Mouse (Mus musculus): ENCODE results near the gene Mroh7. TPM values are rescaled to one million over a fixed set of nuclear protein-coding genes. Genes with fewer than 3 reads are reported as not detected.

Mroh7 gene
- not detected for total RNA-seq (2023)

DNA sequence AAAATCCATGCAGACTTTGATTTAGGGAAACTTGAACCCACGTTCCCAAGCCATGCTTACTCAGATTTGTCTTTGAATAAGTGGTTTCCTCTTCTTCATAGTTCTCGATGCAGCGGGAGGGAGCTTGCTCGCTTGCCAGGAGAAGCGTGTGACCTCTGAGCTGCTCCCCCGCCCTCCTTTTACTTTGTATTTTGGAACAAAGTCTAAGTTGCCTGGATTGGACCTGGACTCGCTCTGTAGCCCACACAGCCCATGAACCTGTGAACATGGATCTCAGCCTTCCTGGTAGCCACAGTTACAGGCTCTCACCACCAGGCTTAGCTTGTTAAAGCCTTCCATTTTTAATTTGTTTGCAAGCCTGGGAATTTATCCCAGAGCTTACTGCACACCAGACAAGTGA is at the start of gene Mroh7:
Gene Mroh7, minus strand, starts transcription at position 112 of the 400 bp plus-strand sequence.

DNA sequence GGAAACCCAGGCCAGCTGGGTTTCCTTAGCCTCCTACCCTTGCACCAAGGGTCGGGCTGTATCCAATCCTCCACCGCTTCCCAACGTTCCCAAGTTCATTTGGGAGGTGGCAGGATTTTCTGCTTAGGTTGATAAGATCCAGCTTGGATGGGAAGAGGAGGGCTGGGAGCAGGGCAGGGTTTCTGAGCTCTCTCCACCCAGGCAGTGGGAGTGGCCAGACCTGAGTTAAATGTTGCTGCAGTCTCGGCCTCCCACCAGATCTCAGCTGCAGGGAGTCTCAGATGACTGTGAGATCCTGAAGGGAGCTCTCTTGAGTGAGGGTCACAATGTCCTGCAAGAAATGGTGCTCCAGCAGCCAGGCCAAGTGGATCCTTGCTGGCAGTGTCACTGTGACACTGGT is 2.9 kb upstream of the Mroh7 start, which contains the start of gene Fam151a:
Gene Fam151a, plus strand, starts transcription at position 254 of the 400 bp plus-strand sequence.

DNA sequence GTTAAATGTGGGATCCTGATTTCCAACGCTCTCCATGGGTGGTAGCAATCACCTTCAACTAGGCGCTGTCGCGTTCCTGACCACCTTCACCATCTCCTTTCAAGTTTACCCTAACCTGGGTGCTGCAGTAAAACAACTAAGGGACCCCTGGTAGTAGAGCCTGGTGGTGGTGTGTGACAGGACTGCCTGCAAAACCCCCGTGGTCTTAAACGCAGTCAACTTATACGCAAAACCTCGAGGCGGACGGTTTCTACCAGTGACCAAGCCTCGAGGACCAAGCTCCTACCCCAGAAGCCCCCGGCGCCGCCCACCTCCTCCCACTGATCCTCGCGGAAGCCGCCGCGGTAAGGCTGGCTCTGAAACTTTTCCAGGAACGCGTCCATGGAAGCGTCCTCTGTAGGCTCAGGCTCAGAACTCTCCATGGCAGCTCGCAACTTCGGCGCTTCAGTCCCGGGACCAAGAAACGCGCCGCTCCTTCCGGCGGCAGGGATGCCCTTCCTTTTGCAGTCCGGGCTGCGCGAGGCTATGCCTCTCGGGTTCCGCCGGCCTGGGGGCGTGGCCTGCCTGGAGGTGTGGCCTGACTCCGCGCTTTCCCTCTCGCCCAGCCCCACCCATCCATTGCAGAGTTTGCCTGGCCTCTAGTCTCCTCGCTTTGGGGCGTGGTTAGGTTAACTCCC is 52.1 kb downstream of the Mroh7 start, which contains the start of gene Ttc4:
Gene Ttc4, minus strand, starts transcription at position 503 of the 677 bp plus-strand sequence.

DNA sequence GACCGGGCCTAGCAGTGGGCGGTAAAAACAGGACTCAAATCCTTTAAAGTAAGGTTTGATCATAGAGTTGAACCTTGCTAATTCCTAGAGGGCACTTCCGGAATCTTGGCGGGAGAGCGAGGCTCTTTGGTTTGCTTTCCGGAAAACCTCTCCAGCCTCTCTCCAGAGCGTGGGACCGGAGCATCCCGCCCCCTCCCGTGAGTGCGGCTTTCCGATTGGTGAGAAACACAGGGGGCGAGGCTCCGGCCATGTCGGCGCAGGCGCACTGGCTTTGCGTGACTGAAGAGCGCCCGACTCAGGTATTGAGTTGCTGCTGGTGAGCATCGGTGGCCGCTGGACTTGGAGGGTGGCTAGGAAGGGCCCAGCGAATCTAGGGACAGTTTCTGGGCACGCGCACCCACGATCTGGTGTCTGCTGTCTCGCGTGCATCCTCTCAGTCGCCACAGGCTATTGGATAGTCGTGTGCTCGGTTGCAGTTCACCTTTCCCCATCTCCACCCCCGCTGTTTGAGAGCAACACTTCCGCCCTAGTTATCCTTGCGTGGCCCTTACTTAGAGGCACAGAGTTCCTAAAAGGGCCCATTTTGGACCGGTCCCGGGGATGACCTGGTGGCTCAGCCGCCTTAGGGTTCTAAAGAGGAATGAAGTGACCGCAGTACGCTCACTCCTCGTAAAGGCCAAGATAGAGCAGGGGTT is 79.7 kb downstream of the Mroh7 start, which contains the start of gene Pars2:
Gene Pars2, plus strand, starts transcription at position 237 of the 695 bp plus-strand sequence.

Other genes starting within 250 kb of the Mroh7 start
- gene Bsnd, start 238.6 kb downstream of the Mroh7 start, total RNA-seq (2023) = not detected
- 1 to 10 TPM; 3.0 to 3.9 TPM for gene Dhcr24, start 169.9 kb downstream of the Mroh7 start, total RNA-seq (2023)
- not detected for gene Lexm, start 113.7 kb downstream of the Mroh7 start, total RNA-seq (2023)
- not detected for gene Ttc22, start 108.5 kb downstream of the Mroh7 start, total RNA-seq (2023)
- gene Pars2, start 79.9 kb downstream of the Mroh7 start, total RNA-seq (2023) = 1 to 10 TPM; 5.3 to 6.8 TPM
- gene Ttc4, start 52.0 kb downstream of the Mroh7 start, total RNA-seq (2023) = 10 to 100 TPM; 33.9 to 50.5 TPM
- not detected for gene Fam151a, start 3.0 kb upstream of the Mroh7 start, total RNA-seq (2023)
- 1 to 10 TPM; 3.9 to 4.4 TPM for gene Acot11, start 74.1 kb upstream of the Mroh7 start, total RNA-seq (2023)
- gene Ssbp3, start 179.8 kb upstream of the Mroh7 start, total RNA-seq (2023) = 10 to 100 TPM; 32.3 to 39.0 TPM